Mouse (Mus musculus): ENCODE measurements around the gene 9130019O22Rik. TPM values are rescaled to one million over a fixed set of nuclear protein-coding genes. Genes with fewer than 3 reads are reported as not detected.
"Not testable (repeated sequence)": the region's sequence is repeated elsewhere in the genome, so short reads cannot be mapped to it uniquely, and the experiment has no call there.

The 9130019O22Rik gene
- total RNA-seq (2021) = 1 to 10 TPM; 2.8 to 3.1 TPM

DNA sequence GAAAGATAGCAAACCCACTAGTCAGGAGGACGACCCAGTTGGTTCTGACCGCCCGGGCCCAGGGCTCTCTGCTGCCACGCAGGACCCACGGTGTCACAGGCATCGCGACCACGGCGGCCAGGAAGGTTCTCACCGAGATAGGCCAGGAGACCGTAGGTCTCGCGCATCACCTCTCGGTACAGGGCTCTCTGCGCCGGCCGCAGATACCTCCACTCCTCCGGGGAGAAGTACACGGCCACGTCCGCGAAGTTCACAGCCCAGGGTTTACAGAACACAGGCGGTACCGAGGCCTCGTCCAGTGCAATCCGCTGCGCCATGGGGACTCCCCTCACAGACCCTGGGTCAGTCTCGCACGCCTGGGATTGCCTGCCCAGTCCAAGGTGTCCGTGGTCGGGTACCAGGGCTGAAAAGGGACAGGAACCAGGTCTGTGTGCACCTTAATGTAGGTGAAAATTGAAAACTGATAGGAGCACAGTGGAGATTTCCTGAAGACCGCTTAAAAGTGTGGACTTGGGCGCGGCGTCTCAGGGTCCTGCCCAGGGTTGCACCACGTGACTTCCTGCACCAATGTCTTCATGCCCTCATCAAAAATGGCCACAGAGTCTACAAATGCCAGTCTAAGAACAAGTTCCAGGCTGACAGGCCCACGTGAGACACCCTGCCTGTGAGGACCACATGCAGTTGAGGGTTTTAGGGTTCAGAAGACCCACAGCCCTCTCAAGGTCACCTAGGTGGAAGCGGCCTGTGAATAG lies at the start of gene 9130019O22Rik:
9130019O22Rik (minus strand) TSS at position 526 of the 752 bp plus-strand sequence.
- intact Hi-C loops (cut with DNase I) = no loop called here
- peak; percentile 90 to 93 for DNase-seq (ENCODE audit: extremely low spot score in 1 of 2, low spot score in 2 of 2)

DNA sequence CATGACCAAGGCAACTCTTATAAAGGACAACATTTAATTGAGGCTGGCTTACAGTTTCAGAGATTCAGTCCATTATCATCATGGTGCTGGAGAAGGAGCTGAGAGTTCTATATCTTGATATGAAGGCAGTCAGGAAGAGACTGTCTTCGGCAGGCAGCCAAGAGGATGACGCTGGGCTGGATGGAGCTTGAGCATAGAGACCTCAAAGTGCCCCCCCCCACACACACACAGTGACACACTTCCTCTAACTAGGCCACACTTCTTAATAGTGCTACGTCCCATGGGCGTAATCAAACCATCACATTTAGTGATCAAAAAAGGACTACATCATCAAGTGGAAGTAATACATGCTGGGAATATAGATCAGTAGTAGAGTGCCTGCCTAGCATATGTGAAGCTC lies 48.2 kb upstream of the 9130019O22Rik start:
- intact Hi-C loops (cut with DNase I) = no loop called here
- DNase-seq (ENCODE audit: extremely low spot score in 1 of 2, low spot score in 2 of 2) = no peak

DNA sequence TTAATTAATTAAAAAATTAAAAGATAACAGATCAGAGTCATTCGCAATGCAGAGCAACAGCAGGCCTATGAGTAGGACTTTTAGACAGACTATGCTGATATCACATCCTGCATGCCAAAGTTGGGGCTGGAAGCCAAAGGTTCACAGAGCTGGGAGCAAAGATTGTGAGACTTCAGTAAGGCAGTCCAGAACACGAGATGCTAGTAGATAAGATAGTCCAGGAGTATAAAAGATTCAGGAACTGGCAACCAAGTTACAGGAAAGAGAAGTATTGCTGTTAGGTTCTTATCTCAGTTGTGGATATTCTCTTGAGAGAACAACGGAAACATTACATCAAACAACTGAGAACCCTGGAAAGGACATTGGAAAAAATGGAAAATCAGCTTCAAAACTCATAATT lies 39.4 kb upstream of the 9130019O22Rik start:
- DNase-seq (ENCODE audit: extremely low spot score in 1 of 2, low spot score in 2 of 2) = no peak
- intact Hi-C loops (cut with DNase I) = no loop called here

- intact Hi-C loops (cut with DNase I) = no loop called here
- DNase-seq (ENCODE audit: extremely low spot score in 1 of 2, low spot score in 2 of 2) = no peak
These were observed 38.9 kb upstream of the 9130019O22Rik start for GRCm38 (mm10) chr7:127425911-127426310.

DNA sequence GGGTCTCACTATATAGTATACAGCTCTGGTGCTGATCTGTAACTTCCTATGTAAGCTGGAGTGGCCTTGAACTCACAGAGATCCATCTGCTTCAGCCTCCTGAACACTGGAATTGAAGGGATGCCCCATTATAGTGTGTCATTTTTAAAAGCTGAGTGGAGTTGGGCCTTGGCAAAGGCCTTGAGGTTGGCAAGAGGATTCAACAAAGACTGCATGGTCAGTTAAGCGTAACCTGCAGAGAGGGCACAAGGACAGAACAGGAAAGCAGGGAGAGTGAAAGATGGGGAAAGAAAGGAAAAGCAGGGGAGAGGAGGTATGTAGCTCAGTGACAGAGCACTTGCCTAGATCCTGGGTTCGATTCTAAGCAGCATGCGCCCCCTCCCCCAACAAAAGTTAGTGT lies 38.3 kb upstream of the 9130019O22Rik start:
- DNase-seq (ENCODE audit: extremely low spot score in 1 of 2, low spot score in 2 of 2) = no peak
- intact Hi-C loops (cut with DNase I) = no loop called here

GRCm38 (mm10) chr7:127422247-127422646 lies 35.3 kb upstream of the 9130019O22Rik start:
- DNase-seq (ENCODE audit: extremely low spot score in 1 of 2, low spot score in 2 of 2) = peak; percentile 37 to 39
- intact Hi-C loops (cut with DNase I) = no loop called here

DNA sequence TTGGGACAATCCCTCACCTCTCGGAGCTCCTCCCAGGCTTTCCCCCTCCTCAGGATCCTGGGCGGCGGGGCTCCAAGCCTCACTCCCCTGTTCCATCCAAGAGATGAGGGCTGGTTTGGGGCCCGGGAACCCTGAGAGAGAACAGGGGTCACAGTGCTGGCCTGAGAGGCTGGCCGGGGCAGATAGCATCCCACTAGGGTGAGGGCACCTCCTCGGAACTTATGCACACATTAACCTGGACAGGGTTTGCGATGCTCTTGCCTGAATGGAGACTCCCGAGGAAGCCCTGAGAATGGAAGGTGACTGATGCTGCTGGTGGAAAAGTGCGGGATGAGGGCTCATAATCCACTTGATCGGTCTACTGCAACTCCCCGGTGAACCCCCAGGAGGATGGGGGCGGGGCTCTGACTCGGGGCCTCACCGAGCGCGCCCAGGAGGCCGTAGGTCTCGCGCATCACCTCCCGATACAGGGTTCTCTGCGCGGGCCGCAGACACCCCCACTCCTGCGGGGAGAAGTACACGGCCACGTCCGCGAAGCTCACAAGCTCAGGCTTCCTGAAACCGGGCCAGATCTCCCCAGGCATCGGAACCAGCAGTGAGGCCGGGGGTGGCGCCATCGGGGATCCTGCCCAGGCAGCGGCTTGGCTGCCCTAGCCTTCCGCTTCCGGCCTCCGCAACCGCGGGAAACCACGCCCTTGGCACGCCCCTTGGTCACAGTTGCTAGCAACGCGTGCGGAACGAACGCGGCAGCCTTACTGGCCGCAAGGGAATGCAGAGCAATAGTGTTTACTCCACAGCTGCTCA lies 34.6 kb upstream of the 9130019O22Rik start, which contains the start of gene Zfp688:
Zfp688 (minus strand) TSS at position 681 of the 804 bp plus-strand sequence.
- intact Hi-C loops (cut with DNase I) = no loop called here
- peak; percentile 84 to 97 for DNase-seq (ENCODE audit: extremely low spot score in 1 of 2, low spot score in 2 of 2)

- no peak for DNase-seq (ENCODE audit: extremely low spot score in 1 of 2, low spot score in 2 of 2)
- intact Hi-C loops (cut with DNase I) = no loop called here
These were observed 24.5 kb upstream of the 9130019O22Rik start for GRCm38 (mm10) chr7:127411418-127411817.

DNA sequence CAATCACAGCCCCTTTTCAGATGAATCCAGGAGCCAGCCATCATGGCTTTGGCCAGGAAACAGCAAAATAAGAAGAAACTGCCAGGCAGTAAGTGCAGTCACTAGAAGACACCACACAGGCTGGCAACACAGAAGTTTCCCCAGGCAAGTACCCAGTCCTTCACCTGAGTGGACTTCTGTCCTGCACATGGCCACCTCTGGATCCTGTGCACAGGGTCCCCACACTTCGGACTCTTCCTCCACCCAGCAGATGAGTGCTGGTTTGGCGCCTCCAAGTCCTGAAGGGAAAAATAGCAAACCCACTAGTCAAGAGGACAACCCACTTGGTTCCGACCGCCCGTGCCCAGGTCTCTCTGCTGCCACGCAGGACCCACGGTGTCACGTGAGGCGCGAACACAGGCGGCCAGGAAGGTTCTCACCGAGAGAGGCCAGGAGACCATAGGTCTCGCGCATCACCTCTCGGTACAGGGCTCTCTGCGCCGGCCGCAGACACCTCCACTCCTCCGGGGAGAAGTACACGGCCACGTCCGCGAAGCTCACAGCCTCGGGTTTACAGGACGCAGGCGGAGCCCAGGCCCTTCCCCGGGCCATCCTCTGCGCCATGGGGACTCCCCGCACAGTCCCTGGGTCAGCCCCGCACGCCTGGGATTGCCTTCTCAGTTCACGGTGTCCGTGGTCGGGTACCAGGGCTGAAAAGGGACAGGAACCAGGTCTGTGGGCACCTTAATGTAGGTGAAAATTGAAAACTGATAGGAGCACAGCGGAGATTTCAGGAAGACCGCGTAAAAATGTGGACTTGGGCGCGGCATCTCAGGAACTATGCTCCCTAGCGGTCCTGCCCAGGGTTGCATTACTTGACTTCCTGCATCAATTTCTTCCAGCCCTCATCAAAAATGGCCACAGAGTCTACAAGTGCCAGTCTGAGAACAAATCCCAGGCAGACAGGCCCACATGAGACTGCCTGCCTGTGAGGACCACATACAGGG lies 19.3 kb upstream of the 9130019O22Rik start, which contains the start of gene Zfp764:
Zfp764 (minus strand) TSS at position 821 of the 986 bp plus-strand sequence.
- DNase-seq (ENCODE audit: extremely low spot score in 1 of 2, low spot score in 2 of 2) = peak; percentile 81 to 90
- intact Hi-C loops (cut with DNase I) = not testable (repeated sequence)

- intact Hi-C loops (cut with DNase I); DNase-seq (ENCODE audit: extremely low spot score in 1 of 2, low spot score in 2 of 2): not testable (repeated sequence)
These were observed 17.1 kb upstream of the 9130019O22Rik start for GRCm38 (mm10) chr7:127404101-127404500.

DNA sequence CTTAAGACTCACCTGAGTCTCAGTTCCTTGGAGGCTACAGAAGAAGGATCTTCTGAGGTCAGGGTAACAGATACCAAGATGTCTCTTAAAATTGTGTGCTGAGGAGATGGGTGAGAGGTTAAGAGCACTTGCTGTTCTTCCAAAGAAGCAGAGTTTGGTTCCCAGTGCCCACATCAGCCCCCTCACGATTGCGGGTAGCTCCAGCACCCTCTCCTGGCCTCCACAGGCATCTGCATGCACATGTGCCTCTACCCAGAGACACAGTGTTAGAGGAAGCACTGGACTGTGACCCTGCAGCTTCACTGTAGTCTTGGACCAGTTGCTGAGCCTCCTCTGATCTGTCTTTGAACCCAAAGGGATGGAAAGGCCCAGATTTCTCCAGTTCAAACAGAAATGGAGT lies 16.0 kb upstream of the 9130019O22Rik start:
- intact Hi-C loops (cut with DNase I) = no loop called here
- DNase-seq (ENCODE audit: extremely low spot score in 1 of 2, low spot score in 2 of 2) = no peak

DNA sequence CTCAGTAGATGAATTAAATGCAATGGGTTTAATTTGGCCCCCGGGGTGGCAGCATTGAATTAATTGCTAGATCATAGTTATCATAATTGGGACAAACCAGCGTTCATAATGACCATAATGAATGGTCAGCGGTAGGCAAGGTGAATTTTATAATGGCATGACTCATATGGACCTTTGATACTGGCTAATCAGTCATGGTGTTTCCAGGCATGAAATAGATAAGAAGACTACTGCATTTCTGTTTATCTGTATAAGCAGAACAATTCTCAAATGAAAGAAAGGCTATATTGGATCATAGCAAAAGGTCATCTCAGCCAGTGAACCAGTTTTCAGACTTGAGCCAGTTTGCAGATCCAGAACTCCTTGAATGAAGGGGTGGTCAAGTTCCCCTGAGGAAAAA lies 13.4 kb upstream of the 9130019O22Rik start:
- intact Hi-C loops (cut with DNase I) = no loop called here
- DNase-seq (ENCODE audit: extremely low spot score in 1 of 2, low spot score in 2 of 2) = no peak

DNA sequence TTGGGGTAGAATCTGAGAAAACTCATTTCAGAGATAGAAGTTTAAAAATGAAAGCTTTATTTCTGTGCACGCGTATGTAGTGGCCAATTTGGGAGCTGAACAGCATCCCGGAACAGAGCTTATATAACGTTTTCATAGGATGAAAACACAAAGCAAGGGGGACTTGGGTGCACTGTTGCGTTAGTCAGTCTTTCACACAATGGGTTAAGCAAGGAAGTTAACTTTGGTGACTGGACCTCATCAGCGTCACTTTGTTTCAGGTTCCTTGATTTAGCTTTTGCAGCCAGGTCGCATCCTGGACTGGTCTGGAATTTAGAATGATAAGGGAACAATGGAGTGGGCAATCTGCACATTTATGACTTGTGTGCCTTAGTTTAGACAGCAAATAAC lies 7.0 kb upstream of the 9130019O22Rik start:
- intact Hi-C loops (cut with DNase I) = no loop called here

DNA sequence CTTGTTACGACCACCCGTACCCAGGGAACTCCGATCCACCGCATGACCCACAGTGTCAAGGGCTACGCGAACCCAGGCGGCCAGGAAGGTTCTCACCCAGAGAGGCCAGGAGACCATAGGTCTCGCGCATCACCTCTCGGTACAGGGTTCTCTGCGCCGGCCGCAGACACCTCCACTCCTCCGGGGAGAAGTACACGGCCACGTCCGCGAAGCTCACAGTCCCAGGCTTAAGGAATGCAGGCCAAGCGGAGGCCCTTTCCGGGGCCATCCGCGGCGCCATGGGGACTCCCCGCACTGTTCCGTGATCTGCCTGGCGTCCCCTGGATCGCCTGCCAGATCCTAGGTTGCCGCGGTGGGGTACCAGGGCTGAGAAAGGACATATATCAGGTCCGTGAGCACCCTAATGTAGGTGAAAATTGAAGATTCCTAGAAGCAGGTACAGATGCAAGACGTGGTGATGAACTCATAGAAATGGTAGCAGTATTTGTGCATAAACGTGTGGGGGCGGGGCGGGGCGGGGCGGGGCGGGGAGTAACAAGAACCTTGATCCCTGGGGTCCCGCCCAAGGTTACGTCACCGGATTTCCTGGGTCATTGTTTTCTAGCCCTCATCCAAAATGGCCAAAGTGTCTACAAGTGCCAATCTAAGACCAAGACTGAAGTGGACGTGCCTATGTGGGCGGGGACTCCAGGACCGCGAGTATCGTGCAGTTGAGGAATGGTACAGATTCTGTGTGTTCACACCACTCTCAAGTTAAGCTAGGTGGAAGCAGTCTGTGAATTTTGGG lies 6.4 kb upstream of the 9130019O22Rik start, which contains the start of gene E430018J23Rik:
E430018J23Rik (minus strand) TSS at position 473 of the 787 bp plus-strand sequence.
- intact Hi-C loops (cut with DNase I) = no loop called here
- DNase-seq (ENCODE audit: extremely low spot score in 1 of 2, low spot score in 2 of 2) = peak; percentile 97

More for the DNA sequence above, 7.0 kb upstream of the 9130019O22Rik start:
- DNase-seq (ENCODE audit: extremely low spot score in 1 of 2, low spot score in 2 of 2) = no peak

- intact Hi-C loops (cut with DNase I) = no loop called here
- DNase-seq (ENCODE audit: extremely low spot score in 1 of 2, low spot score in 2 of 2) = no peak
These were observed 5.4 kb upstream of the 9130019O22Rik start for GRCm38 (mm10) chr7:127392251-127392824.

DNA sequence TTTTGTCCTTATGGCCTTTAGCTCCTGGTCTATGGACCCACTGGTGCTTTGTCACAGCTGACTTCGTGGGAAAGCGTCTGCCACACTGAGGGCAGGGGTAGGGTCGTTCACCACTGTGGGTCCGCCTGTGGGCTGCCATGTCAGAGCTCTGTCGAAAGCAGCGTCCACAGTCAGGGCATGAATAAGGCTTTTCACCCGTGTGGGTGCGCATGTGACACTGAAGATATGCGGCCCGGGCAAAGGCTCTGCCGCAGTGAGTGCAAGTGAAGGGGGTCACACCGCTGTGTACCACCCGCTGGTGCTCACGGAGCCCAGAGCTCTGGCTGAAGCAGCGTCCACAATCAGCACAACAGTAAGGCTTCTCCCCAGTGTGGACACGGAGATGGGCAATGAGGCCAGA lies 4.6 kb upstream of the 9130019O22Rik start:
- no peak for DNase-seq (ENCODE audit: extremely low spot score in 1 of 2, low spot score in 2 of 2)
- intact Hi-C loops (cut with DNase I) = no loop called here

GRCm38 (mm10) chr7:127390306-127390705 lies 3.3 kb upstream of the 9130019O22Rik start:
- DNase-seq (ENCODE audit: extremely low spot score in 1 of 2, low spot score in 2 of 2) = no peak
- intact Hi-C loops (cut with DNase I) = no loop called here

Data from left cerebral cortex, postnatal 10 days (tissue).